Comparison of ENCODE assay signal across 34 mouse cellular contexts in the genomic region with DNA sequence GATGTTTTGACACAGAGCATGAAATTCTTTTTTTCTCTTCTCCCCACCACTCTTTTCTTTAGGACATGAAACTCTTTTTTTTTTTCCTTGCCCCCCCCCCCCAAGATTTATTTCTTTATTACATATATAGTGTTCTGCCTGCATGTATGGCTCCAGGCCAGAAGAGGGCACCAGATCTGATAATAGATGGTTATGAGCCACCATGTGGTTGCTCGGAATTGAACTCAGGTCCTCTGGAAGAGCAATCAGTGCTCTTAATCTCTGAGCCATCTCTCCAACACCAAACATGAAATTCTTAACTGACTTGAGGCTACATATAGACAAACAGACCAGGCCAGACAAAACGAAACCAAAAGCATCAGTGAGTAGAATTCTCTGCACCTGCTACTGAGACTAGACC. TPM values are rescaled to one million over a fixed set of nuclear protein-coding genes. Genes with fewer than 3 reads are reported as not detected.
DNase-seq lines count a peak whose midpoint lies in the region; ATAC-seq and TF ChIP-seq lines count a peak whose summit lies in the region.
"Had no signal": no experiment of that assay in that cellular context is flagged by ENCODE, and none has a peak within 500 bp of the region (broad histone marks: within the 10 kb centered on the region; RNA-seq: fewer than 3 reads in every experiment).

No protein-coding gene starts in this region.

- no peaks in the 10 kb centered on the region for H3K27me3 ChIP-seq in lung, postnatal 0 days (replicated peaks; ENCODE audit: insufficient read depth, low read length)
- H3K27me3 ChIP-seq in CH12.LX (replicated peaks) = no peaks in the 10 kb centered on the region
- H3K27me3 ChIP-seq in splenic B cell, adult 2 months (ENCODE audit: control insufficient read depth, insufficient read depth, low read length, poor library complexity, severe bottlenecking) = no peaks in the 10 kb centered on the region
- H3K27me3 ChIP-seq: embryonic facial prominence, embryonic 12.5 days; heart, embryonic 12.5 days; limb, embryonic 12.5 days; liver, embryonic 13.5 days; neural tube, embryonic 15.5 days; stomach, embryonic 15.5 days had no signal

- H3K79me2 ChIP-seq in CH12.LX (replicated peaks; ENCODE audit: control insufficient read depth, extremely low read depth, insufficient read depth, poor library complexity, severe bottlenecking) = no peaks in the 10 kb centered on the region

- in situ Hi-C loops in CH12.LX (cut with MboI; ENCODE audit: low pct_ligation_motif_present, low pct_unique_long_range_greater_than_20kb, low sequenced_read_pairs) = no loop called here

- H3K4me2 ChIP-seq in lung, postnatal 0 days (replicated peaks; ENCODE audit: low read depth, low read length) = no peak overlapping the region
- H3K4me2 ChIP-seq in CH12.LX (ENCODE audit: insufficient read depth, low read depth, poor library complexity, severe bottlenecking) = peak overlapping the region; percentile 6; the same call in 1 of the 2 replicates
- H3K4me2 ChIP-seq: embryonic facial prominence, embryonic 12.5 days; heart, embryonic 12.5 days; limb, embryonic 12.5 days; liver, embryonic 13.5 days; neural tube, embryonic 15.5 days; stomach, embryonic 15.5 days had no signal

- no peak for TF ChIP-seq POLR2A in CH12.LX (IDR thresholded peaks at IDR 0.05; ENCODE audit: low read depth, low read length)

- H3K4me3 ChIP-seq in lung, postnatal 0 days (ENCODE audit: low read depth, low read length) = no peak overlapping the region
- no peak overlapping the region for H3K4me3 ChIP-seq in CH12.LX (replicated peaks in 1 of 3; ENCODE audit: low read depth in 2 of 3, low read length in 2 of 3, poor library complexity in 1 of 3)
- H3K4me3 ChIP-seq: embryonic facial prominence, embryonic 12.5 days; heart, embryonic 12.5 days; limb, embryonic 12.5 days; liver, embryonic 13.5 days; neural tube, embryonic 15.5 days; stomach, embryonic 15.5 days had no signal

- no peak overlapping the region for H3K27ac ChIP-seq in lung, postnatal 0 days (ENCODE audit: low read length)
- no peak overlapping the region for H3K27ac ChIP-seq in CH12.LX (ENCODE audit: insufficient read depth, low read depth)
- H3K27ac ChIP-seq: embryonic facial prominence, embryonic 12.5 days; limb, embryonic 12.5 days; liver, embryonic 13.5 days; neural tube, embryonic 15.5 days; stomach, embryonic 15.5 days had no signal

- H3K4me1 ChIP-seq in lung, postnatal 0 days (ENCODE audit: insufficient read depth, low read depth, low read length) = no peaks in the 10 kb centered on the region
- H3K4me1 ChIP-seq in CH12.LX (ENCODE audit: control insufficient read depth in 1 of 2, insufficient read depth in 2 of 2) = peaks cover 20 to 21% of the 10 kb centered on the region in 2 experiments
- H3K4me1 ChIP-seq: embryonic facial prominence, embryonic 12.5 days; limb, embryonic 12.5 days; neural tube, embryonic 15.5 days; stomach, embryonic 15.5 days had no signal

- no peak for TF ChIP-seq EP300 in lung, postnatal 0 days (IDR thresholded peaks at IDR 0.05)
- TF ChIP-seq EP300 in CH12.LX (IDR thresholded peaks at IDR 0.05; ENCODE audit: low read length) = no peak

- peaks cover 3% of the 10 kb centered on the region; the same call in 1 of the 2 replicates for H3K36me3 ChIP-seq in lung, postnatal 0 days (ENCODE audit: insufficient read depth, low read length)
- H3K36me3 ChIP-seq in CH12.LX (replicated peaks in 1 of 2; ENCODE audit: control insufficient read depth in 1 of 2, insufficient read depth in 1 of 2, low read length in 1 of 2) = peaks cover 14 to 37% of the 10 kb centered on the region in 2 experiments
- peaks cover 6% of the 10 kb centered on the region for H3K36me3 ChIP-seq in splenic B cell, adult 2 months (ENCODE audit: control insufficient read depth, insufficient read depth, low read length, poor library complexity, severe bottlenecking)

- no peak for TF ChIP-seq RAD21 in CH12.LX (IDR thresholded peaks at IDR 0.05; ENCODE audit: low read depth, low read length)

- no peaks in the 10 kb centered on the region for H3K9me3 ChIP-seq in lung, postnatal 0 days (ENCODE audit: low read length)
- no peaks in the 10 kb centered on the region for H3K9me3 ChIP-seq in CH12.LX (replicated peaks; ENCODE audit: low read length)
- H3K9me3 ChIP-seq: embryonic facial prominence, embryonic 12.5 days; heart, embryonic 12.5 days; limb, embryonic 12.5 days; liver, embryonic 13.5 days; neural tube, embryonic 15.5 days; stomach, embryonic 15.5 days had no signal

- dilution Hi-C loops in CH12.LX (cut with MboI; ENCODE audit: extremely low pct_ligation_motif_present, extremely low pct_unique_long_range_greater_than_20kb, low sequenced_read_pairs) = no loop called here

- no peak for DNase-seq in lung, postnatal 0 days (ENCODE audit: low spot score)
- DNase-seq in lung, postnatal 25 days (ENCODE audit: low spot score) = no peak
- DNase-seq in CD4-positive helper T cell, adult 2 months (ENCODE audit: low read depth, low spot score) = peak; percentile 26
- no peak for DNase-seq in CH12.LX (ENCODE audit: extremely low read depth)
- peak; percentile 33 for DNase-seq in splenic B cell, adult 2 months (ENCODE audit: low read depth, low spot score)
- no peak for DNase-seq in adrenal gland, postnatal 25 days
- DNase-seq in layer of hippocampus, adult 9-11 months = no peak
- DNase-seq: adrenal gland, postnatal 36 days; cerebellum, adult 11 months; cerebellum, postnatal 25 days; forebrain, postnatal 0 days; gastrocnemius, postnatal 14 days; heart, adult 18-20 months; heart, postnatal 14 days; kidney, adult 2 months; kidney, postnatal 10 days; layer of hippocampus, postnatal 36 days; liver, embryonic 13.5 days; midbrain, embryonic 14.5 days; right cerebral cortex, adult 18-20 months; right cerebral cortex, postnatal 4 days; thymus, adult 18-20 months; thymus, postnatal 4 days had no signal

- ATAC-seq in lung, postnatal 0 days = no peak
- ATAC-seq: forebrain, postnatal 0 days had no signal

- TF ChIP-seq CTCF in lung, postnatal 0 days (IDR thresholded peaks at IDR 0.05) = peak; percentile 25
- peak in 1 of 2 experiments; percentile 67; a peak in 2 of 4 replicates for TF ChIP-seq CTCF in CH12.LX (conservative IDR thresholded peaks at IDR 0.05 in 1 of 2, IDR thresholded peaks at IDR 0.05 in 1 of 2; ENCODE audit: low read depth in 2 of 2, low read length in 2 of 2)

- no peak overlapping the region for H3K9ac ChIP-seq in lung, postnatal 0 days (replicated peaks; ENCODE audit: low read depth)
- no peak overlapping the region for H3K9ac ChIP-seq in CH12.LX (ENCODE audit: insufficient read depth, low read depth)
- H3K9ac ChIP-seq: embryonic facial prominence, embryonic 12.5 days; forebrain, postnatal 0 days; heart, embryonic 12.5 days; limb, embryonic 12.5 days; liver, embryonic 13.5 days; neural tube, embryonic 15.5 days; stomach, embryonic 15.5 days had no signal

- 94% methylated on average over 2 of the region's 2 CpGs for WGBS in lung, postnatal 0 days

TF ChIP-seq in CH12.LX, 34 proteins besides CTCF, POLR2A, EP300 and RAD21:
- TF ChIP-seq MYC (IDR thresholded peaks at IDR 0.05; ENCODE audit: low read depth, low read length) = peak; percentile 54; the same call in 1 of the 2 replicates
- no peak for TF ChIP-seq POLR2AphosphoS2 (IDR thresholded peaks at IDR 0.05; ENCODE audit: low read depth, low read length)
- TF ChIP-seq IRF4 (IDR thresholded peaks at IDR 0.05; ENCODE audit: low read depth, low read length) = no peak
- no peak for TF ChIP-seq ZC3H11A (IDR thresholded peaks at IDR 0.05; ENCODE audit: low read depth, low read length)
- peak; percentile 29 for TF ChIP-seq SMC3 (IDR thresholded peaks at IDR 0.05; ENCODE audit: low read depth, low read length)
- TF ChIP-seq MXI1 (IDR thresholded peaks at IDR 0.05; ENCODE audit: low read depth, low read length) = no peak
- no peak for TF ChIP-seq KAT2A (IDR thresholded peaks at IDR 0.05; ENCODE audit: insufficient replicate concordance, low read length)
- no peak for TF ChIP-seq PAX5 (IDR thresholded peaks at IDR 0.05; ENCODE audit: low read length)
- TF ChIP-seq JUND (conservative IDR thresholded peaks at IDR 0.05; ENCODE audit: low read depth, low read length) = no peak
- no peak for TF ChIP-seq NRF1 (IDR thresholded peaks at IDR 0.05; ENCODE audit: low read depth, low read length)

RNA-seq across cellular contexts. Expression of a gene that starts 2.2 kb away (rescaled TPM):
- 0.38 TPM in 1 of 2 replicates, not detected in the other for polyA plus RNA-seq in lung, postnatal 0 days (2015; fragmentation: Nextera tagmentation; extraction: Ambion mirVana)
- total RNA-seq in CH12.LX (2012; rRNA removed) (not detected in 2 replicates), CH12.LX (2014; rRNA removed) (not detected in 2 replicates)
- not detected in 2 replicates for polyA plus RNA-seq in CH12.LX (2012; ENCODE audit: insufficient read length, low read depth)
- total RNA-seq in adrenal gland, postnatal 25 days (2021) = not detected in 2 replicates
- total RNA-seq: adrenal gland, postnatal 36 days; forebrain, postnatal 0 days; gastrocnemius, postnatal 14 days; heart, adult 18-20 months; heart, postnatal 14 days; layer of hippocampus, adult 18-20 months; layer of hippocampus, postnatal 36 days; left cerebral cortex, postnatal 10 days; megakaryocyte progenitor cell, adult 5-6 weeks had no signal
- polyA plus RNA-seq: embryonic facial prominence, embryonic 12.5 days; forebrain, embryonic 11.5 days; forebrain, postnatal 0 days; heart, embryonic 12.5 days; hindbrain, embryonic 11.5 days; kidney, adult 2 months; limb, embryonic 12.5 days; liver, embryonic 13.5 days; lung, embryonic 16.5 days; midbrain, embryonic 14.5 days; neural tube, embryonic 15.5 days; stomach, embryonic 15.5 days had no signal

RNA-seq across cellular contexts. Expression of a gene that starts 14.6 kb away (rescaled TPM):
- polyA plus RNA-seq in lung, postnatal 0 days (2015; fragmentation: Nextera tagmentation; extraction: Ambion mirVana) = 22.1 and 24.2 TPM in 2 replicates
- total RNA-seq in CH12.LX (2012; rRNA removed) (10.1 and 11.1 TPM in 2 replicates), CH12.LX (2014; rRNA removed) (12.9 and 15.3 TPM in 2 replicates)
- polyA plus RNA-seq in CH12.LX (2012; ENCODE audit: insufficient read length, low read depth) = 12.4 and 14.8 TPM in 2 replicates
- total RNA-seq in adrenal gland, postnatal 25 days (2021) = 22.9 and 29.1 TPM in 2 replicates

RNA-seq across cellular contexts. Expression of a gene that starts 14.7 kb away (rescaled TPM):
- 8.4 and 8.7 TPM in 2 replicates for polyA plus RNA-seq in lung, postnatal 0 days (2015; fragmentation: Nextera tagmentation; extraction: Ambion mirVana)
- 36.8 and 44.3 TPM in 2 replicates for total RNA-seq in CH12.LX (2012; rRNA removed)
- 51.7 and 52.2 TPM in 2 replicates for total RNA-seq in CH12.LX (2014; rRNA removed)
- 49.4 and 51.7 TPM in 2 replicates for polyA plus RNA-seq in CH12.LX (2012; ENCODE audit: insufficient read length, low read depth)
- 15.1 and 19.1 TPM in 2 replicates for total RNA-seq in adrenal gland, postnatal 25 days (2021)

RNA-seq across cellular contexts. Expression of a gene that starts 39.3 kb away (rescaled TPM):
- polyA plus RNA-seq in lung, postnatal 0 days (2015; fragmentation: Nextera tagmentation; extraction: Ambion mirVana) = 499 and 511 TPM in 2 replicates
- total RNA-seq in CH12.LX (2012; rRNA removed) (1,038 and 1,073 TPM in 2 replicates), CH12.LX (2014; rRNA removed) (1,568 and 1,693 TPM in 2 replicates)
- 1,281 and 1,367 TPM in 2 replicates for polyA plus RNA-seq in CH12.LX (2012; ENCODE audit: insufficient read length, low read depth)
- 357 and 391 TPM in 2 replicates for total RNA-seq in adrenal gland, postnatal 25 days (2021)

Comparison
In these comparisons a context has a peak if more than half of its experiments do, and no peak if none do; other contexts are left out.
1. DNase-seq: peak in CD4-positive helper T cell, adult 2 months (single experiment) and splenic B cell, adult 2 months (single experiment); none in lung, postnatal 0 days (single experiment), lung, postnatal 25 days (single experiment), CH12.LX (single experiment), adrenal gland, postnatal 25 days (single experiment) and layer of hippocampus, adult 9-11 months (single experiment).